Mouse (Mus musculus): Measurements from ENCODE around the gene Tspan10.

The Tspan10 gene

DNA sequence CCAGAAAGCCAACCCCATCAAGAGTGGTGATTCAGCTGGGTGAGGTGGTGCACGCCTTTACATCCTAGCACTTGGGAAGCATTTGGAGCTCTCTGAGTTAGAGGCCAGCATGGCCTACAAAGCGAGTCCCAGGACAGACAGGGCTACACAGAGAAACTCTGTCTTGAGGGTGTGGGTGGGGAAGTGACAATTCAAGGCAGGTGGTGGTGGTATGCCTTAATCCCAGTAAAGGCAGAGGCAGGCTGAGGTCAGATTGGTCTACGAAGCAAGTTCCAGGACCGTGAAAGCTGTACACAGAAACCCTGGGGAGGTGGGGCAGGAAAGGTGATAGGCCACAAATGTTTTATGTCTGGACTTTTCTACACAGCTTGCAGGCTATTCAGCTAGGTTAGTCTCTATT, 12.5 kb downstream of the Tspan10 start:
- no peak for DNase-seq (ENCODE audit: extremely low spot score, low read depth, low spot score)

DNA sequence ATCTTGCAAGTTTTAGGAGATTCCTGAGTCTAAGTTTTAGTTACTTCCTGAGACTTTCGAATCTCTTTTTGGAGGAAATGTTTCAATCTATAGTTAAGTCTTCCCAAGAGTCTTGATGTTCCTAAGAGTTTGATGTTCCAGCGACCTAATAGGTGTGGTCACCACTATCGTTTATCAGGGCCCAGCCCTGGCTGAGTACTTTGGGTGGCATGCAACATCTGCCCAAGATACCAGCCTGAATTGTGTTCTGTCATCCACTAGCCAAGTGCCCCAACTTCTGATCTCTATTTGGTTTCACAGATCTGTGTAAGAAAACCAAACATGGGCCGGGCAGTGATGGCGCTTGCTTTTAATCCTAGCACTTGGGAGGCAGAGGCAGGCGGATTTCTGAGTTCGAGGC, 13.0 kb downstream of the Tspan10 start:
- DNase-seq (ENCODE audit: extremely low spot score, low read depth, low spot score) = no peak

DNA sequence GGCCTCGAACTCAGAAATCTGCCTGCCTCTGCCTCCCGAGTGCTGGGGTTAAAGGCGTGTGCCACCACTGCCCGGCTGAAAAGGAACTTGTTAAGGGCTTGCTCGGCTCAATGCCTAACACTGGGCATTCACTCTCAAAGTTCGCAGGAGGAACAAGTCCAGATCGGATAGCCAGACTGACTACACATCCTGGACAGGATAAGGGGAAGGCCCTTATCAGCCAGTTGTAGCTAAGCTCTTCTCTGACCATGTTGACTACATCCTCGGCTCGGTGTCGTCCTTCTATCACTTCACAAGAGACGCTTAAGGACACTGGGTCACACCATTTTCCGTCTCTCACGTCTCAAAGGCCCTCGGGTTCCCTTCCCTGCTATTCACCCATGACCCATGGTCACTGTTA, 14.9 kb downstream of the Tspan10 start:
- DNase-seq (ENCODE audit: extremely low spot score, low read depth, low spot score) = no peak

DNA sequence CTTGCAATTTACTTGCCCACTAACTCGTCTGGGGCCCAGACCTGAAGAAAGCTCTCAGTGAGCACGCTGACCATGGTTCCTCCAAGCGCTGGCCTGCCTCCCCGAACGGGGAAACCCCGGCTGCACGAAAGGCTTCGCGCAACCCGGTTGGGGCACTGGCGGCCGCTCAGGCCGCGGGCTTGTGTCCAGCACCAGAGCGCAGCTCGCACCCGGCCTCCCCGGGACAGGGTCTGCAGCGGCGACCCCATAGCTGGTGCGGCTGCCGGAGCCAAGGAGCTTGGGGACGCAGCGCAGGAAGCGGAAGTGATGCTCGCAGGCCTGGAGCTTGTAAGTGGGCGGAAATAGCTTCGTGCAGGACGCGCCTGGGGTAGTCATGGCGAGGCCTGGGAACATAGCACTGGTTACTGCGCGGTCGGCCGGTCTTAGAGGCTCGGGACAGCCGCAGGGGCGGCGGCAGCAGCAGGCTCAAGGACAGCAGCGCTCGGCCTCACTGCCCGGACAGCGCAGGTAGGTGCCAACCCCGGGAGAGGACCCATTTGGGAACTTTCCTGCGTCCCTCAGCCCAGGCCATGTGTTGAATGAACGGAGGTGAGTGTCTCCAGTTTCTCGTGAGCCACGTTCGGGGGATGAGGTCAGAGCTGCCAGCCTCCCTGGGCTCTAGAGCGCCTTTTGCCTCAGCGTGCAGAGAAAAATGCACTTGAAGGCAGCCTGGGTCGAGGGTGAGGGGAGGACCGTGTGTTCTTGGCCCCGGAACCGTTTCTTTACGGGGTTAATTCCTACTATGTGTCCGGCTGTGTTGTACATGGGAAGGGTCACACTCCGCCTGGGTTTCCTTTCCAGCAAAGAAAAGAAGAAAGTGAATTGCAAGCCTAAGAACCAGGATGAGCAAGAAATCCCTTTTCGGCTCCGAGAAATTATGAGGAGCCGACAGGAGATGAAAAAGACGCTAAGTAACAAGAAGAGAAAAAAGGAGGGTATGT, 15.6 kb downstream of the Tspan10 start, which contains the start of the genes Oxld1 and Ccdc137:
Gene Oxld1 (minus strand): TSS at position 297 of the 980 bp plus-strand sequence.
Gene Ccdc137 (plus strand): TSS at position 344 of the 980 bp plus-strand sequence.
- peak; percentile 41 for DNase-seq (ENCODE audit: extremely low spot score, low read depth, low spot score)

DNA sequence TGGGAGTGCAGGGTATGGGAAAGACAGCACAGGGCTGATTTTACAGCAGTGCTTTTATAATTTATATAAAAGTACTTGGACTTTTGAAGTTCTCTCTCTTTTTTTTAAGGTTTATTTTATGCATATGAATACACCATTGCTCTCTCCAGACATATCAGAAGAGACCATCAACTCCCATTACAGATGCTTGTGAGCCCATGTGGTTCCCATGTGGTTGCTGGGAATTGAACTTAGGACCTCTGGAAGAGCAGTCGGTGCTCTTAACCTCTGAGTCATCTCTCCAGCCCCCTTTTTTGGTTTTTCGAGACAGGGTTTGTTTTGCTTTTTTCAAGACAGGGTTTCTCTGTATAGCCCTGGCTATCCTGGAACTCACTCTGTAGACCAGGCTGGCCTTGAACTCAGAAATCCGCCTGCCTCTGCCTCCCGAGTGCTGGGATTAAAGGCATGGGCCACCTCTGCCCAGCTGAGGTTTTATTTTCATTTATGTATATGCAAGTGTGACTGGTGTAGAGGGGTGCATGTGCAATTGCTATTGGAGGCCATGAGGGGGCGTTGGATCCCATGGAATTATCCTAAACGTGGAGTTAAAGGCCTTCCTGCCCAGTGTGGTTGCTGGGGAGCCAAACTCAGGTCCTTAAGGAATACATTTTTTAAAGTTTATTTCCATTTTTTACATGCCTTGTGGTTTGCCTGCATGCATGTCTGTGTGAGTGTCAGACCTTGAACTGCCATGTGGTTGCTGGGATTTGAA, 16.6 kb downstream of the Tspan10 start:
- no peak for DNase-seq (ENCODE audit: extremely low spot score, low read depth, low spot score)

DNA sequence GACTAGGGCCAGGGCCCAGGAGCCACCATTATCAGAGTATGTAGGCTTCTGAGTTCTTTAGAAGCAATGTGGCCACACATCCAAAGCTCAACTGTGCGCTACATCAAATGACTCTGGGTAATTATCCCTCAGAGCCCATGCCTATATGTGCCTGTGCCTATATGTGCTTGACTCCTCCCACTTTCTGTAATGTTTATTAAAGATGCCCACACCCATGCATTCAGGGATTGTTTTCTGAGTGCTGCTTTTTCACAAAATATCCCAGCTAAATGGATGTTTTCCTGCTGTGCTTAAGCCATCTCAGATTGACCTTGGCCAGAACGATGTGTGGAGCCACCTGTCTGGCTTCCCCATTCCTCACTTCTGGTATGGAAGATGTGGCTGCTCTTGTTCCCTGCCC, 21.1 kb downstream of the Tspan10 start:
- no peak for DNase-seq (ENCODE audit: extremely low spot score, low read depth, low spot score)

DNA sequence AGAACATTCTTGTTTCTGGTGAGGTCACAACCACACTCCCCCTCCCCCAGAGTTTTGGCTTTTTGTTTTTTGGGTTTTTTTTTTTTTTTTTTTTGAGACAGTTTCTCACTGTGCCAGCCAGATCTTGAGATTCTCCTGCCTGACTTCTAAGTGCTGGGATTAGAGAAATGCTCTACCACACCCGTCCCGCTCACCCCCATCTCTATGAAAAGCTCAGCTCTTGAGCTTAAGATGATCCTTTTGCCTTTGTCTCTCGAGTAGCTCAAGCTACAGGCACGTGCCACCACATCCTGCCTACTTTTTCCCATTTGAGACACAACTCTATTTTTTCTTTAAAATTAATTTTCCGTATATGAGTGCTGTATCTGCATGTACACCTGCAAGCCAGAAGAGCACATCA, 21.9 kb downstream of the Tspan10 start:
- DNase-seq (ENCODE audit: extremely low spot score, low read depth, low spot score) = no peak

DNA sequence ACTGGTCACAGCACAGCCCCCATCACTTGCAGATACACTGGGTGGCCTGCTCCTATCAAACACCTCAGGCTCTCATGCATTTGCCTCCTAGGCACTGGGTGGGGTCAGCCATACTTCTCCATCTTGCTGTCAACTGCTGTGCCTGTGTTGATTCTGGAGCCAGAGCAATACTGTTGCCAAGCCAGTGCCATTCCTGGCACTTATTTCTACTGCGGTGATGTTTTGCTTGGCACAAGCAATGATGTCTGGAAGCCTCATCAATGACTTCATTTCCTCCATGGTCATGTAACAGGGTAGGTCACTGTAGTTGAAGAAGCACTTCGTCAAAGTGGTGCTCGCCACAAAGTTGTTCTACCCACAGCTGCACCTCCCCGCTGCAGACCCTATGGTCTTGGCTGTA, 23.1 kb downstream of the Tspan10 start:
- DNase-seq (ENCODE audit: extremely low spot score, low read depth, low spot score) = no peak

DNA sequence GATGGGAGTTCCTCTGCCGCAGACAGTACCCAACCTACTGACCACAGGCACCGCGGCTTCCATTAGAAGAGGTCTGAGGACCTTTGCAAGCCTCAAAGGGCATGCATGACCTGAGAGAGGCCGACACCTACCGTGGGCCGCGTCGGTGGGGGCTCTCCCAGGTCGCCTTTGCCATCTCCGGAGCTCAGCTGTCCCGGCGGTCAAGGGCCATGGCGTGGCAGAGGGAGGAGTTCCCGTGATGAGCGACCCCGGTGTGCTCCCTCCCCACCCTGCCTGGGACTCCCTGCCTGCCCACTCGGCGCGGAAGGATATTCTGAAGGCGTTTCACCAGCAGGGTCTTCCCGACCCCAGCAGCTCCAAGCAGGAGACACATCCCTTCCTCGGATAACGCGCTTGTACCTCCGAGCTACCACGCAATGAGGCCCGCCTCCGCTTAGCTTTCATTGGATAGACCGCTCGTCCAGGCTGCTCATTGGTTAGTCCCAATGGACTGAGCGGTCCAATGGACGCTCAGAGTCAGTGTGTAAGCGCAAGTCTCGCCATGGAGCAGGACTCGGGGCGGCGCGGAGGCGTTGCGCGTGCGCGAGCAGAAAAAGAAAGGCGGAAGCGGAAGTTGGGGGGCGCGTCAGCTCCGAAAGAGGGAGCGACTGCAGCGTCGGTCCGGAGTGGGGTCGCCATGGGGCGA, 24.7 kb downstream of the Tspan10 start, which contains the start of gene Arl16:
Gene Arl16 (minus strand): TSS at position 557 of the 685 bp plus-strand sequence.
- DNase-seq (ENCODE audit: extremely low spot score, low read depth, low spot score) = peak; percentile 96

DNA sequence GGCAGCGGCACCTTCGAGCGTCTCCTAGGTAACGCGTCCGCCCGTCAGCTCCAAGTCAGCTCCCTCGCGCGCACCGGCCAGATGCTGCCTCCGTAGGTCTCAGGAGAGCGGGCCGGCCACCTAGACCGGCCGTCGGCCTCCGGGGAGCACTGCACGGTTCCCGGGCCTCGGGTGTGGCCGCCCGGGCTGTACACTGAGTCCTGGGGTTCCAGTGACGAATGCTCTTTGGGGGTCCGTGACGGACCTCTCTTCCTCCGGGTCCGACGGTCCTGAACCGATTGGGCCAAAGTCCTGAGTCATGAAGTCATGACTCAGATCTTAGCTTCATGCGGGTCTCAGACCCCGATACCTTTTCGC, 25.3 kb downstream of the Tspan10 start:
- no peak for DNase-seq (ENCODE audit: extremely low spot score, low read depth, low spot score)

DNA sequence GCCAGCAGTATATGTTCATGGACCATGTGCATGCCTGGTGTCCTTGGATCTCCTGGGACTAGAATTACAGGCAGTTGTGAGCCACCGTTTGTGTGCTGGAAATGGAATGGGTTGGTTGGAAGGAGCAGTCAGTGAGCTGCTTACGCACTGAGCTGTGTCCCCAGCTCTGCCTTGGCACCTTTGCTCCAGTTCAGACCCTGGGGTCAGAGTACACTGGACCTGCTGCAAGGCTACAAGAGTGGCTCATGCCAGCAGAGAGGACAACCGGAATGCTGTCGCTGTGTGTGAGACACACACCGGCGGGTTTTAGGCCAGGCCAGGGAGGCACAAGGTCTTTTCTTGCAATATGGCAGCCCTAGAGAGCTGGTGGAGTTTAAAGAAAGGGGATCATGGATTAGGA, 29.6 kb downstream of the Tspan10 start:
- no peak for DNase-seq (ENCODE audit: extremely low spot score, low read depth, low spot score)

DNA sequence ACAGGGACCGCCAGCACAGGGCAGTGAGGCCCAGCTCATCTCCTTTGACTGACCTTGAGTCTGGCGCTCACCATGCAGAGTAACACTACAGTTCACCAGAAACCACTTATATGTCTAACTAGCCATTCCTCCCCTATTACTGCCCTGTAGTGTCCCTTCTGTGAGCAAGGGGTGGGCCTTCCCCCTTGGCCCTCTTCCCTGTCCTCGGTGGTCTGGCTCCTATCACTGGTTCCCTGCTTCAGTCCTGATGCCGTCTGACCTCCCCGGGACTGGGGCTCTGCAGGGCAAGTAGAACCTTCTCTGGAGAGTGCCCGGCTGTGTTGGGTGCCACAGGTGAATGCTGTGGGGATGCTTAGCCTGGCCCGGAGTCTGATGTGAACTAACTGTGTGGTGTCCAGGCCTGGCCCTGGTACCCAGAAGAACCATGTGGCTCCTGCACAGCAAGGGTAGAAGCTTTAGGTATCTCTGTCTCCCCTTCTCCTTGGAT, 41.0 kb downstream of the Tspan10 start:
- DNase-seq (ENCODE audit: extremely low spot score, low read depth, low spot score) = no peak

DNA sequence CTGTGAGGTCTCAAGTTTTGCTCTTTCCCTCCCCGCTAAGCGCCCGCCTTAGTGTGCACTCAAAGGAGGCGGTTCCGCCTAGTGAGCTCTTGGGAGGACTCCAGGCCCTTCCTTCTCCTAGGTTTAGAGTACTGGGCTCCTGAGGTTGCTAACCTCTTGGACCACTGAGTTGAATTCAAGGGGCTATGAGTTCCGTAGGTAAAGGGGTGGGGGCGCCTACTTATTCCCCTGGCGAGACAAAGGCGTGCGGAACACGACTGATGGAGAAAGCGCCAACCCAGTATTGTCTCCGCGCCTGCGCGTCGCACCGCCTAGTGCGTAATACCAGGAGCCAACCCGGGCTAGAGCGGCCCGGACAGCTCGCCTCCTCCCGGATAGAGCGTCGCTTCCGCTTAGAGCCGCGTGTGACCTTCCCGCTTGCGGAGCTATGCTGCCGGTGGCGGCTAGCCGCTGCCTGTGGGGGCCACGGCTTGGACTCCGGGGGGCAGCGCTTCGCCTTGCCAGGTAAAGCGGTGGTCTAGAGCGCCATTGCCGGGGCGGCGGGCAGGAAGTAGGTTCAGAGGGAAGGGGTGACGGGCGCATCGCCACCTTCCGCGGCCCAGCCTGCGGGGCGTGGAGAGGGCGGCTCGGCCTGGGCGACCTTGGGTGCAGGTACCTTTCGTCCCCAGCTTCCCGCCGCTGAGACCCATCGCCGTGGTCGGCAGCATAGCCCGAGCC, 42.0 kb downstream of the Tspan10 start, which contains the start of gene Mrpl12:
Gene Mrpl12 (plus strand): TSS at position 349 of the 717 bp plus-strand sequence.
- peak; percentile 87 for DNase-seq (ENCODE audit: extremely low spot score, low read depth, low spot score)

DNA sequence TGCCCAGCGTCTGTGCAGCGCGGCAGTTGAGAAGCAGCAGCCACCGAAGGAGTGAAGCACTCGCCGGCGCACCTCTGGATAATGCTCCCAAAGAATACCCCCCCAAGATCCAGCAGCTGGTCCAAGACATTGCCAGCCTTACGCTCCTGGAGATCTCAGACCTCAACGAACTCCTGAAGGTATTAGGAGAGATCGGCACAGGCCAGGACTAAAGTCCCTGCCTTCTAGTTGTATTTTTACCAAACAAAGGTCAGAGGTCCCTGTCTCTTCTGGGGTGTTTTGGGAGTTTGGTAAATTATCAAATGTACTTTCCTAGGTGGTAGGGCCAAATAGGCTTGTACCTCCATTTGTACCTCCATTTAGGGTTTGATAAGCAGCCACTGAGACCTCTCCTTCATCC, 42.8 kb downstream of the Tspan10 start:
- DNase-seq (ENCODE audit: extremely low spot score, low read depth, low spot score) = no peak

DNA sequence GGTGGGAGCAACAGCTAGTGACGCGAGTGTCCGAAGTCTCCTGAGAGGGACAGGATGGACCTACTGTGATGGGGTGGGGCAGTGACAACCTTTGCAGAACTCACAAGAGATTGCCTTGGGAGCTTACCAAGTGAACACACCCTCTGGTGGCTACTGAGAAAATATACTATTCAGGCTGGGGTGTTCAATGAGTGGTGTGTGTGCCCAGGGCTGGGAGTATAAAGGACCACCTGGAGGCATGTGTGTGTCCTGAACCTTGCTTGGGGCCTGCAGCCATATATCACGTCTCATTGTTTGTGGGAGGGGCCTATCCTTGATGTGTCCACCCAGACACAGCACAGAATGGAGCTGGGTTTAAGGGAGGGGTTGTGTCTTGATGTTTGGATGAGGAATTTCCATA, 46.1 kb downstream of the Tspan10 start:
- no peak for DNase-seq (ENCODE audit: extremely low spot score, low read depth, low spot score)

DNA sequence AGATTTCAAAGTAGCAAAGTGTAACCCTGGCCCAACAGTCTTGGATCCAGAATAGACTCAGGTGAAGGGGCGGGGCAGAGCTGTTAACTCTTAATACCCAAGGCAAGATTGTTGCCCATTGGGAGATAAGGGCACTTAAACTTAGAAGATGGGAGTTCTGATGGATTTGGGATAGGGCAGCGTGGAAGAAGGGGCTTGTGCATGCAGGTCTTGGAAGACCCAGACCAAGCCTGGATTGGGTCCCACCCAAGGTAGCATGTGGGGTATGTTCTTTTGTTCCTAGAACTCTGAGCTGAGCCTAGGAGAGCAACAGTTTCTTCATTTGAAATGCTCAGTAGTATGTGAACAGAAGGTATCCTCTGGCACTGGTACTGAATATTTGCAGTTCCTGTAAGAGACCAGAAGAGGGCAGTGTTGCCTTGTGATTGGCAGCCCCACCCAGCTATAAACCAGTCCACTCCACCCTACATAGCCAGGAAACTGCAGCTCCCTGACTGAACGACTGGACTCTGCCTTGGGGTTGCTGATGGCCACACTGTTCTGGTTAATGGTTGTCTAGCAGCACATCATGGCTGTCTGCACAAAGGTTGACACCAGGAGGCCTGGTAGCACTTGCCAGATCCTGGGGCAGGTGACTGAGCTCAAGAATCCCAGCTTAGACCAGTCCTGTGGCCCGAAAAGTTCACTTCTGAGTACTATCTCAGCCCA, 46.8 kb downstream of the Tspan10 start:
- peak; percentile 79 for DNase-seq (ENCODE audit: extremely low spot score, low read depth, low spot score)

DNA sequence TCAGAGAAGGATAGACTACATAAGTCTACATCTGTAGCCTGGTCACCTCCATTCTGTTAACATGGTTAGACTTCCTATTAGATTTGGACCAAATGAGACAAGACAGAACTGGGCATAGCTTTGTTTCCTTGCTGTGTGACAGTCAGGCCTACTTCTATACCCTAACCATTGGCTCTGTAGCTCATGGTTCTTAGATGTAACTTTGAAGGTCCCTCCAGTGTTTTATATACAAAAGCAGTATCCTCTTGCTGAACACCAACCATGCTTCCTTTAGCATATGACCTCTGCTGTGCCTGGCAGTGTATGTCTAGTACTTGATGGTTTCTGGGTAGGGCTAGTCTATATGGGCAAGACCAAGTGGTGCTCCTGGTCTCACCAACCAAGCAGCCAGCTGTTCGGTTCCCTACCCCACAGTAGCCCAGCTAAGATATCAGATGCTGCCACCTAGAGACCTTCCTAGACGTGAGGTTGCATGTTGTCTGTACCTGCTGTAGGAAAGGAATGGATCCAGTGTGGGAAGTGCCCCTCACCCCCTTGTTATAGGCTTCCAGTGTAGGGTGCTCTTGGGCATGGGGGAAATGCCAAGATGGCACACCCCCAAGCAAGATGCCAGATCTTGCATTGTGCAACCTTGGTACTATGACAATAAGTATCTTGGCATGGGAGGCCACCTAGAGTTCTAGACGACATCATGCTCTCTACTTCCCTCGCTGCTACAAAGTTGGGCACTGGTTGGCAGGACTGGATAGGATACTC, 48.0 kb downstream of the Tspan10 start:
- DNase-seq (ENCODE audit: extremely low spot score, low read depth, low spot score) = no peak

DNA sequence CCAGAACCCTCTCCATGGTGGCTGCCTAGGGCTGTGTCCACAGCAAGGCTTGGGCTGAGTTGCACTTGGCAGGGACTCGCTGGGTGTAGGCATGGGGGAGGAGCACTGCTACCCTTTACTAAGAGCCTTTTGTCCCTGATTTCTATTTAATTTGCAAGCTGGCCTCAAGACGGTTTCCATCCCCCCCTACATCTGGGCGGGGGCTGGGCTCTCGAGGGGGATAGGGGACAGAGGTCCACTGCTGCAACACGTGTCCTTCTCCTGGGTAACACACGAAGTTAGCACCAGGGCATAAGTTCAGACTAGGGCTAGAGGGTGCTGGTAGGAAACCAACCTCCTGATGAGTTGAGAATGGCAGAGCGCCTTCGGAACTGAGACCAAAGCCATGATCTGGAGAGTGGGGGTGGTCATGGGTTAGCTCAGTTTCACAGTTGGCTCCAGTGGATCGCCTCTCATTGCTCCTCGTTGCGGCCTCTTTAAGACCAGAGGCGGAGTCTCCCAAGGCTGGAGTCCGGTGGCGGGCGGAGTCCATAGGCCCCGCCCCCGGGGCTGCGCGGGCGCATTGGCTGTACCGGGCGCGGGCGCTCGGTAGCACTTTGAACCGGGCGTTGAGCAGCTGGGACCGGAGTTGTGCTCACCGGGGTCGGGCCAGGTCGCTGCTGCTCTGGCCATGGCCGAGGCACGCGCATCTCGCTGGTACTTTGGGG, 49.0 kb downstream of the Tspan10 start, which contains the start of gene Slc25a10:
Gene Slc25a10 (plus strand): TSS at position 524 of the 707 bp plus-strand sequence.
- DNase-seq (ENCODE audit: extremely low spot score, low read depth, low spot score) = peak; percentile 56
